Comparison of ENCODE assay signal across 23 mouse cellular contexts in the genomic region with DNA sequence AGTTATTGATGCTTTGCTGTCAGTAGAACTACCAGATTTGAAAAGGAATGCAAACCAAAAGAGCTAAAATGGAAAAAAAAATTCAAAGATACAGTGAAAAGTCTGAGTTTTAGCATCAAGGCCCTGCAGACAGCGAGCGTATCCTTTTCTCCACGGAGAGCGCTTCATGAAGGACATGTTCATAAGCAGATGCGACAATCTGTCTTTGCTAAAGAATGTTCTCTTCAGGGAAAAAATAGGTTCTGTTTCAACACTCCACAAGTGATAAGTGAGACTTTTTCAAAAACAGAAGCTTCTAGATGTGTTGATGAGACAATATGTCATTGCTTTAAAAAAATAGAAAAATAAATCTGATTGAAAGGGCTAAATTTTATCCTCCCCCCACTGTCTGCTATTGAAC.
A peak's percentile ranks its signal among the peaks of the same experiment; 100 is the strongest.
DNase-seq lines count a peak whose midpoint lies in the region; ATAC-seq and TF ChIP-seq lines count a peak whose summit lies in the region.
"Had no signal": no experiment of that assay in that cellular context is flagged by ENCODE, and none has a peak within 500 bp of the region (broad histone marks: within the 10 kb centered on the region; RNA-seq: fewer than 3 reads in every experiment).

No protein-coding gene starts in this region.

- no peak overlapping the region for H3K4me2 ChIP-seq in hindbrain, postnatal 0 days (ENCODE audit: low read depth, low read length)
- H3K4me2 ChIP-seq in hindbrain, embryonic 13.5 days = no peak overlapping the region
- H3K4me2 ChIP-seq: forebrain, embryonic 13.5 days; heart, embryonic 11.5 days; hindbrain, embryonic 12.5 days had no signal

- no peak for ATAC-seq in hindbrain, postnatal 0 days
- no peak for ATAC-seq in hindbrain, embryonic 13.5 days (ENCODE audit: low FRiP score)
- ATAC-seq: CD4-positive, CD25-positive, alpha-beta regulatory T cell, adult 4 months; forebrain, embryonic 13.5 days; forebrain, embryonic 16.5 days; hindbrain, embryonic 16.5 days; inflammation-experienced regulatory T-cells, adult 6 months had no signal

- no peak overlapping the region for H3K4me3 ChIP-seq in hindbrain, postnatal 0 days (ENCODE audit: low read length)
- H3K4me3 ChIP-seq in hindbrain, embryonic 13.5 days = no peak overlapping the region
- H3K4me3 ChIP-seq: forebrain, embryonic 10.5 days; forebrain, embryonic 13.5 days; gastrocnemius, adult 2 months; hindbrain, embryonic 12.5 days had no signal

- no peak for TF ChIP-seq CTCF in hindbrain, postnatal 0 days (IDR thresholded peaks at IDR 0.05; ENCODE audit: low read depth)
- no peak for TF ChIP-seq CTCF in brain, embryonic 14.5 days (IDR thresholded peaks at IDR 0.05; ENCODE audit: borderline replicate concordance, extremely low read depth, insufficient read depth, insufficient read length)

- H3K9me3 ChIP-seq in hindbrain, postnatal 0 days (ENCODE audit: low read length) = no peaks in the 10 kb centered on the region
- no peaks in the 10 kb centered on the region for H3K9me3 ChIP-seq in hindbrain, embryonic 13.5 days
- H3K9me3 ChIP-seq: forebrain, embryonic 10.5 days; forebrain, embryonic 13.5 days; hindbrain, embryonic 12.5 days had no signal

- WGBS in hindbrain, postnatal 0 days = 85% methylated on average over 5 of the region's 5 CpGs
- 92% methylated on average over 5 of the region's 5 CpGs for WGBS in hindbrain, embryonic 13.5 days

- H3K36me3 ChIP-seq in hindbrain, postnatal 0 days (ENCODE audit: insufficient read depth, low read length) = no peaks in the 10 kb centered on the region
- no peaks in the 10 kb centered on the region for H3K36me3 ChIP-seq in hindbrain, embryonic 13.5 days
- H3K36me3 ChIP-seq: forebrain, embryonic 10.5 days; hindbrain, embryonic 12.5 days had no signal

- DNase-seq in hindbrain, postnatal 0 days (ENCODE audit: low spot score) = peak; percentile 11
- peak; percentile 16 for DNase-seq in layer of hippocampus, adult 9-10 months (ENCODE audit: low spot score)
- no peak for DNase-seq in layer of hippocampus, postnatal 25 days (ENCODE audit: extremely low spot score in 1 of 2, low spot score in 1 of 2)
- peak; percentile 66 for DNase-seq in brain, adult 2 months (ENCODE audit: low read depth, low spot score)
- peak; percentile 3 for DNase-seq in brain, embryonic 14.5 days (ENCODE audit: low read depth)
- DNase-seq in urinary bladder, adult 18-20 months (ENCODE audit: low spot score in 2 of 2) = no peak
- DNase-seq: adrenal gland, adult 2 months; adrenal gland, postnatal 14 days; cerebellum, adult 18-20 months; cerebellum, adult 9-10 months; cerebellum, postnatal 14 days; gastrocnemius, adult 2 months; gastrocnemius, postnatal 14 days; heart, adult 11 months had no signal

- no peak overlapping the region for H3K27ac ChIP-seq in hindbrain, postnatal 0 days
- no peak overlapping the region for H3K27ac ChIP-seq in hindbrain, embryonic 13.5 days
- H3K27ac ChIP-seq: forebrain, embryonic 10.5 days; forebrain, embryonic 13.5 days; gastrocnemius, adult 2 months; hindbrain, embryonic 12.5 days had no signal

- H3K27me3 ChIP-seq in hindbrain, postnatal 0 days (ENCODE audit: insufficient read depth, low read length) = no peaks in the 10 kb centered on the region
- no peaks in the 10 kb centered on the region for H3K27me3 ChIP-seq in hindbrain, embryonic 13.5 days
- H3K27me3 ChIP-seq: forebrain, embryonic 13.5 days; hindbrain, embryonic 12.5 days had no signal

- TF ChIP-seq POLR2A in brain, embryonic 14.5 days (IDR thresholded peaks at IDR 0.05; ENCODE audit: borderline replicate concordance, extremely low read depth, insufficient read depth, insufficient read length, poor library complexity, severe bottlenecking) = no peak

- no peak overlapping the region for H3K9ac ChIP-seq in hindbrain, postnatal 0 days (replicated peaks; ENCODE audit: low read length)
- no peak overlapping the region for H3K9ac ChIP-seq in hindbrain, embryonic 13.5 days
- H3K9ac ChIP-seq: forebrain, embryonic 13.5 days; hindbrain, embryonic 12.5 days had no signal

- H3K4me1 ChIP-seq in hindbrain, postnatal 0 days (ENCODE audit: insufficient read depth, low read length) = no peaks in the 10 kb centered on the region
- H3K4me1 ChIP-seq in hindbrain, embryonic 13.5 days (replicated peaks) = no peaks in the 10 kb centered on the region
- H3K4me1 ChIP-seq: forebrain, embryonic 10.5 days; forebrain, embryonic 13.5 days; hindbrain, embryonic 12.5 days had no signal

Comparison
In these comparisons a context has a peak if more than half of its experiments do, and no peak if none do; other contexts are left out.
1. DNase-seq: peak in hindbrain, postnatal 0 days (single experiment), layer of hippocampus, adult 9-10 months (single experiment), brain, adult 2 months (single experiment) and brain, embryonic 14.5 days (single experiment); none in layer of hippocampus, postnatal 25 days (0 of 2) and urinary bladder, adult 18-20 months (0 of 2).